Mouse (Mus musculus) gastrocnemius, adult 2 months (tissue): ENCODE measurements around the gene Nox4. TPM values are rescaled to one million over a fixed set of nuclear protein-coding genes. Genes with fewer than 3 reads are reported as not detected.
A peak's percentile ranks its signal among the peaks of the same experiment; 100 is the strongest.

Experiments used
- DNase-seq: peaks from one replicate; pipeline ENCODE4 v3.0.0; 2022
- H3K27ac ChIP-seq: fragments of 200-600 bp; 2 replicates; pipeline ENCODE4 v1.8.1; 2022; ENCODE audit warnings: mild to moderate bottlenecking
- H3K4me3 ChIP-seq: fragments of 200-600 bp; 2 replicates; pipeline ENCODE4 v1.8.1; 2022; ENCODE audit warnings: mild to moderate bottlenecking, moderate library complexity
- CTCF ChIP-seq: fragments of 200-600 bp; IDR thresholded peaks from 2 replicates; pipeline ENCODE4 v1.8.1; 2022; ENCODE audit warnings: antibody characterized with exemption, mild to moderate bottlenecking, moderate library complexity
- intact Hi-C: fragments of 180-260 bp; cut with DNase I; formaldehyde crosslinking; loops from one replicate; pipeline ENCODE4 v1.15.1; 2025
- total RNA-seq, 2 experiments: library from RNA; stranded (reverse); gene quantifications; 2 replicates each; pipeline ENCODE4 v1.2.3; 2021

Gene Nox4
- total RNA-seq, 2 experiments from 2014 or later = 2.2 to 2.4 TPM

- intact Hi-C loops = no loop called here
These were observed 57.9 kb downstream of the Nox4 start for GRCm38 (mm10) chr7:87303726-87304315.

GRCm38 (mm10) chr7:87321571-87321970 is 75.7 kb downstream of the Nox4 start:
- no peak overlapping the region for H3K27ac ChIP-seq
- intact Hi-C loops = no loop called here
- TF ChIP-seq CTCF = no peak

More at GRCm38 (mm10) chr7:87303726-87304315, 57.9 kb downstream of the Nox4 start:
- no peak for TF ChIP-seq CTCF
- no peak for DNase-seq
- Histone ChIP-seq H3K4me3 (no peak overlapping the region), H3K27ac (no peak overlapping the region)

GRCm38 (mm10) chr7:87322085-87322484 is 76.2 kb downstream of the Nox4 start:
- no peak for TF ChIP-seq CTCF
- intact Hi-C loops = no loop called here

More at GRCm38 (mm10) chr7:87321571-87321970, 75.7 kb downstream of the Nox4 start:
- DNase-seq = no peak
- H3K4me3 ChIP-seq = no peak overlapping the region

DNA sequence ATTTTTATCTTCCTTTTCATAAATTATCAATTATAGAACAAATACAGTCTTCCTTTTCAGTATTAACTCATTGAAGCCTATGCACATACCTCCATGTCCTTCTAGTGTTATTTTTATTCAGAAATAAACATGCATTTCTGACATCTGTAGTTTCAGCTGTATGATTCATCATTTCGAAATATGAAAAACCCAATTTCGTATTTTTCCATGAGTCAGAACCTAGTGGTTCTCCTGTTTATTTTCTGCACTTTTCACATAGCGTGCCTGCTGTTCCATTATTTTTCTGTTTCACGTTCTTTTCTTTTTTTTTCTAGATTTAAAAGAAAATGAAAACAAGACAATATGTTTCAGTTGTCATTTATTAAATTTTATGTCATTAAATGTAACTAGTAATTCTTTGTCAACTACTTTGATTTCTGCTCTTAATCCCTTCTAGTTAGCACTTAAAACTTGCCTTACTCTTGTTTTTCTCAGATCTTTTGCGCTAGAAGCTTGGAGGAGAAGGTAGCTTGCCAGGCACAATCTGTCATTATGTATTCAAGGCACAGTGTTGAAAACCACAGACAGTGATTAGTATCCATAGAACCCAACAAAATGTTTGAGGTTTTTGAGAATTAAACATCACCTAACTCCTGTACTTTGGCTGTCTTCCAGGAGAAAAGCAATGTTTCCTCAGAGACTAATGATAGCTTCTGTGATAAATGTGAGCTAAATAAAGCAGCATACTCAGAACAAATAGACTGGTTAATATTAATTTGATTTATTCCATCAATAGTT is 85.1 kb downstream of the Nox4 start:
- Histone ChIP-seq H3K4me3 (no peak overlapping the region), H3K27ac (peak overlapping the region; percentile 60)
- intact Hi-C loops = no loop called here
- DNase-seq = no peak
- TF ChIP-seq CTCF = no peak

More at GRCm38 (mm10) chr7:87322085-87322484, 76.2 kb downstream of the Nox4 start:
- Histone ChIP-seq H3K27ac (no peak overlapping the region), H3K4me3 (no peak overlapping the region)
- no peak for DNase-seq

- H3K27ac ChIP-seq = no peak overlapping the region
- no peak for DNase-seq
- no peak overlapping the region for H3K4me3 ChIP-seq
- intact Hi-C loops = no loop called here
- no peak for TF ChIP-seq CTCF
These were observed 99.7 kb downstream of the Nox4 start for GRCm38 (mm10) chr7:87345598-87345997.

DNA sequence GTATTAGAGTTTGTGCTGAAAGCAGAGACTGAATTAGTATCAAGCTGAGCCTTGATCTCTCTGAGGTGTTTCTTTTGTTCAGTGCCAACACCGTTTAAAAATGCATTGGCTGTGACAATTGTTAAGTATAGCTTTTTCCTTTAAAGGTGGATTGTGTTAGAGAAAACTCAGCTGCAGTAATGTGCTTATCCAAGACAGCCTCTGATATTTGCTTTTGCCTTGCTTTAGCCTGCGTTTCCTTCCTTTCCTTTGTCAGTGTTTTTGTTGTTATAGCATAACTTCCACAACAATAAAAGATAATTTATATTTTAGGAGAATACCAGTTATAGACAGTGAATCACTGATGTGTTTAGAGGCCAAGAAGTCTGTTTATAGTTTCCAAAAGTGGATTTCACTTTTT is 106.9 kb downstream of the Nox4 start:
- DNase-seq = no peak
- intact Hi-C loops = no loop called here
- no peak overlapping the region for H3K4me3 ChIP-seq
- H3K27ac ChIP-seq = peak overlapping the region; percentile 58; the same call in 1 of the 2 replicates
- TF ChIP-seq CTCF = no peak

- no peak for TF ChIP-seq CTCF
- intact Hi-C loops = no loop called here
- no peak overlapping the region for H3K4me3 ChIP-seq
- DNase-seq = no peak
- peak overlapping the region; percentile 13; the same call in 1 of the 2 replicates for H3K27ac ChIP-seq
These were observed 121.9 kb downstream of the Nox4 start for GRCm38 (mm10) chr7:87367834-87368233.

DNA sequence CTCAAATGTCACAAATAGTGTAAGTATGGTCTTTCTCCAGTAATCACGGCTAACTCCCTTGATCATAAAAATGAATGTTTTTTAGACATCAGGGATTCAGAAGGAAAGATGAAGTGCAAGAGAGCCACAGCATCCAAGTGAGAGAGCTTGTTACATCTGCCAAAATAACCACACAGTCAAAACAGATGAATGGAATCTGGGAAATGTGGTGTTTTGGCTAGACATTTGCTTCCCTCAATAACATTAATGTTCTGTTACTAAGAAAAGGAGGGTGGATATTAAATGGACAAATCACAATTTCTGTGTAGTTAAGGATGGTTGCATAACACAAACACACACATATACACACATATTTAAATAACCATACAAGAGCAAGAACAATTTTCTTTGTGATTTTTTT is 123.2 kb downstream of the Nox4 start:
- Histone ChIP-seq H3K27ac (peak overlapping the region; percentile 38), H3K4me3 (no peak overlapping the region)
- intact Hi-C loops = no loop called here
- no peak for TF ChIP-seq CTCF
- DNase-seq = no peak

DNA sequence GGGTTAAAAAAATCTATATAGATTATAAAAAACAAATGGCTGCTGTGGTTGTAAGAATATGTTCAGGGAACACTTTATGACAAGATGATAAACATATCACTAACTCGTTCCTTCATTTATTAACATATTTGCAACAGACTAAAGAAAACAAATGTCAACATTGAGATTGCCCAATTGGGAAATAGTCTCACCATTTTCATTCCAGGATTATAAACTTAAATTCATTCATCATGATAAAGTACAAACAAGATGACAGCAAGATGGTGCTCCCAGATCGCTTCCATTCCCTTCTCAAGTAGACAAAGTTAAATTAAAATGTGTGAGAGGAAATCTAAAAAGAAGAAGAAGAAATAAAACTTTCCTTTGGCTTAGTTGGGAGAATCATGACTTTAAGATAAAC is 124.9 kb downstream of the Nox4 start:
- no peak for DNase-seq
- intact Hi-C loops = no loop called here
- no peak overlapping the region for H3K4me3 ChIP-seq
- no peak for TF ChIP-seq CTCF
- peak overlapping the region; percentile 38; the same call in 1 of the 2 replicates for H3K27ac ChIP-seq

DNA sequence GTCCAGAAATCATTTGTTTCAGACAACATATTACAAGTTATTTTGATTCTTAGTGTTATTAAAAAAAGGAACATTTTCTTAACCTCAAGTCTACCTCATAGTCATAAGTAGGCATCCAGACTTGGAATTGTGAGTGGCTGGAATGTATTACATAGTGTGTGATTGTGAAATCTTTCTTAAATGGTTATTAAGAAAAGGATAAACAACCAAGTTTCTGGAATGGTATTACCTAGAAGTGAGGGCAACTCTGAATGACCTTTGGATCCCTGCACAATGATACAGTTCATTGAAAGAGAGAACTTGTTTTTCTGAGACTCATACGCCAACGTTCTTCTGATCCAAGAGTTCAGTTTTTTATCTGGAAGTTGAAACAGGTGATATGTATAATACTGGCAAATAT is 125.4 kb downstream of the Nox4 start:
- intact Hi-C loops = no loop called here
- TF ChIP-seq CTCF = no peak
- DNase-seq = no peak
- Histone ChIP-seq H3K4me3 (no peak overlapping the region), H3K27ac (peak overlapping the region; percentile 9; the same call in 1 of the 2 replicates)

DNA sequence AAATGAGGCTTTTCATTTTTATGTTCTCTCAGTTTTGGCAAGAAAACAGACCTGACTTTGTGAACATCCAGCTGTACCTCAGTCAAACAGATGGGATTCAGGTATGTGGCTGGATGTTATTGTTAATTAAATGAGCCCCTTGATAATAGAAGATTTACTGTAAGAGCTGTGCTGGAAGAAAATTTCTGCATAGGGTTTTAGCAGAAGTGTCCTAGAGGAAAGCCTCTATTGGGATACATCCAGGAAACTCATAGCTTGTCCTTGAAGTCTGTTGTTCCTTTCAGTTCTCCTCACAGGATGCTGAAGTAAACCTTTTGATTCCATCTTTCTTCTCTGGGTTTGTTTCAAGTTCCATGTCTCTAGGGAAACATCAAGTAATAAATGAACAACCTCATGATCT is 128.4 kb downstream of the Nox4 start:
- Histone ChIP-seq H3K4me3 (no peak overlapping the region), H3K27ac (no peak overlapping the region)
- DNase-seq = no peak
- TF ChIP-seq CTCF = no peak
- intact Hi-C loops = no loop called here

DNA sequence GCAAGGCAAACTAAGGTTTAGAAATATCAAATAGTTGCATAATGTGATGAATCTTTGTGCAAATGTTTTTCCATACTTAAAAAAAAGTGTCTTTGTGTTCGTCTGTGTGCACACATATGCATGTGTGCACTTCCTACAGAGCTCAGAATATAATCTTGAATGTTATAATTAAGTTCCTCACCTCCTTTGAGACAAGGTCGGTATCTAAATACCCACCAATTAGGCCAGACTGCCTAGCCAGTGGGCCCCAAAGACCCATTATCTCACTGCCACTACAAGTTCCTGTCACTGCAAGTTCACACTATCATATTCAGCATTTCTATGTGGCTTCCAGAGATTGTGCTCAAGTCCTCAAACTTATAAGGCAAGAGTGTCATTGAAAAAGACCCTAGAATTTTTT is 129.0 kb downstream of the Nox4 start:
- intact Hi-C loops = no loop called here
- H3K4me3 ChIP-seq = no peak overlapping the region
- no peak for DNase-seq
- no peak for TF ChIP-seq CTCF
- peak overlapping the region; percentile 12; the same call in 1 of the 2 replicates for H3K27ac ChIP-seq

DNA sequence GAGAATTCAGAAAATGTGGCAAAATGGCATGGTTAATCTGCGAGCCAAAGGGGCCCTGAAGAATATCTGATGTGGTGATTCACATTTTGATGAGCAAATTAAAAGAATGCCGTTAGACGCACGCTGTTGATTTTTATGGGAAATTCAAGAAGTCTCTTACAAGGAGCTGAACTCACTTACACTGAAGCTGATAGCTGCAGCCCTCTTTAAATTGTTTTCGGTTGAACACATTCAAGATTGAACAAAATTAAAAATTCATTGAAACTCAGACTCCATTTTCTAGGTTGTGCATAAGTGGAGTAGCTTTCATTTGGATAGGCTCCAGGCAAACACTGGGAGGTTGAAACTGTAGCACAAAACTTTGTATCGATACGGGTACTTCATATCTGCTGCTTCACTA is 151.1 kb downstream of the Nox4 start:
- no peak for DNase-seq
- TF ChIP-seq CTCF = no peak
- intact Hi-C loops = no loop called here
- Histone ChIP-seq H3K27ac (no peak overlapping the region), H3K4me3 (no peak overlapping the region)
